Mouse (Mus musculus): ENCODE results near the gene Zdhhc8. TPM values are rescaled to one million over a fixed set of nuclear protein-coding genes. Genes with fewer than 3 reads are reported as not detected.

The Zdhhc8 gene
- total RNA-seq, 2 experiments from 2014 or later = 0.56 to 3.1 TPM

DNA sequence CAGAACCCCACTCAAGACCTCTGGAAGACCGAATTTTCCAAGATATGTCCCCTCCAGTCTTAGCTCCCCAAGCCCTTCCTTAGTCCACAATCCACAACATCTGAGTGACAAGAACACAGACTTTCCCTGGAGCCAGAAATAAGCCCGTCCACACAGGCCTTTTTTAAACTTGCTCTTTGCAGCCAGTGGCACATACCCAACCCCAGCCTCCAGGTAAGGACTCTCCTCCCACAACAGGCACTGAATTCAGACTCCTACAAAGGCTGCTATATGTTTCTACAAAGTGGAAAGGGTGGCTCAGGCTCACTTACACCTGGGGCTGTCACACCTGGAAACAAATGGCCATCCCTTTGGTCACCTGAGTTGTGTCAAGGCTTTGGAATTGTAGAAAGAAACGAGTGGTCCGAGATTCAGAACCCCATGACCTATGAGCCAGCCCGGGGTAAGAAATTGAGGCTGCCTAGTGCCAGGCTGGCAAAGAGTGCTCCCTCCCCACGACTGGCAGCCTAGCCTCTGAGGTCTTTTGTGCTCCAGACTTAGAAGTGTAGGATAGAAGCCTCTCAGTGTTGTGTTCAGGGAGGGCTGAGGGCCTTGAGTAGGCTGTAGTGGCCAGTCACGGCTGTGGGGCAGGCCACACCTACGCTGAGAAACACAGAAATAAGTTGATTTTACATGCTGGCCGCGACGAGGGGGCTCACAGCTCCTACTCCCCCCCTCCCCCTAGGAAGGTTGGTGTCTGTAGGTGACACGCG is 841 bp downstream of the Zdhhc8 start:
- ATAC-seq (replicated peaks; ENCODE audit: low FRiP score, low TSS enrichment, poor library complexity, severe bottlenecking) = no peak

DNA sequence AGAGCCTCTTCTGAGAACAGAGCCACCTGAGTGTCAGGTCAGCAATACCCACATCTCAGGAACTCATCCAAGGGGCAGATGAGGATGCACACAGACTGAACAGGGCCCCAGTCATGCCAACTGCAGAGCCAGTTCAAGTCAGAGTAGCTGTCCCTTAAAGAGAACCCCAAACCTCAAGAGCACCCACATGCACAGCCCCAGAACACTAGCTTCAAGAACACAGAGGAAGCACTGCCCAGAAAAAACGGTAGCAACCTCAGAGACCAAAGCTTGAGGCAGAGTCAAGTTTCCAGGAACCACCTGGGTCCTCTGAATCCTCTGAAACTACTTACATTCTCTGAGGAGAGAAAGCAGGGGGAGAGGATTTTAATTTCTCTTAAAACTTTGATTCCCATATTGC is 1.5 kb downstream of the Zdhhc8 start:
- no peak for ATAC-seq (replicated peaks; ENCODE audit: low FRiP score, low TSS enrichment, poor library complexity, severe bottlenecking)

DNA sequence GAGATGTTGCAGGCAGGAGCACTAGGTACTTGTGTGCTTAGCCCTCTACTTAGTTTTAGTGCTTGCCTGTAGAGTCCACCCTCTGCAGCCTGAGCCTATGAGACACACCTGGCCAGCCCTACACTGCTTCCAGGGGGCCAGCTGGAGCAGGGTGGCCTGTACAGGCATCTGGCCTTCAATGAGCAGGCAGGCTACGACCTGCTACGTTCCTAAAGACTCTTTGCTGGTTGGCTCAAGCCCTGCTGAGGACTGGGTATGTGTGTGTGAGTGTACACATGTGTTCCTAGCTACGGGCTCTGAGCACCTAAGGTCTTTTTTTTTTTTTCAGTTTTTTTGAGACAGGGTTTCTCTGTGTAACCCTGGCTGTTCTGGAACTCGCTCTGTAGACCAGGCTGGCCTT is 3.5 kb downstream of the Zdhhc8 start:
- ATAC-seq (replicated peaks; ENCODE audit: low FRiP score, low TSS enrichment, poor library complexity, severe bottlenecking) = no peak

DNA sequence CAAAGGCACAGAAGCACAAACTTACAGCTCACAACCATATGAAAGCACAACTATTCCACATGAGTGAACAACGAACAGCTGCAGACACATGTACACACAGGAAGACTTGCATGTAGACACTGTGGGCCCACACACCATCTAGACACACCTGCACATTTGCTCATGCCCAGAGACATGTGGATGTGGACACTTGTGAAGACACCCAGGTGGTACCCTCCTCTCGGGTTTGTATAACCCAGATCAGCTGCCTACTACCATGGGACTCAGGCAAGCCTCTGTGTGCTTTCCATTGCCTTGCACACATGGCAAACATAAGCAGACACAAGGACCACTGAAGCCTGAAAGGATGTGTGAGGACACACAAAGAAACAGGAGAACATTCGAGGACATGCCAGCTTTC is 3.9 kb downstream of the Zdhhc8 start:
- no peak for ATAC-seq (replicated peaks; ENCODE audit: low FRiP score, low TSS enrichment, poor library complexity, severe bottlenecking)

DNA sequence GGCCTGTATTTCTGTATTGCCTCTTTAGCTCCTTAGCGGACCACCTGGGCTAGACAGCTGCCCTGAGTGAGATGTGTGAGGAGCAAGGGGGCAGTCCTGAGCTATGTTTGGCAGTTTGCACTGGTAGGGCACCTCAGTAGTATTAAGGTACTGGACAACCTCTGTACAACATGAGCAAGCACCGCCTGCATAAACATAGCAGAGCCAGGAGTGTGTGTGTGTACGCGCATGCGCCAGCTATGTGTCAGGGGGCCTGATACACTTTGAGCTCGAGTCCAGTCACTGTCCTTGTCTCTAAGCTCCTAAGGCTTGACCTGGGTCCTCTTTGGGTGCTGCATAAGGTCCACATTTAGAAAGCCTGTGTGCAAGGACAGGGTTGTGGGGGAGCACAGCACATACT is 4.3 kb downstream of the Zdhhc8 start:
- no peak for ATAC-seq (replicated peaks; ENCODE audit: low FRiP score, low TSS enrichment, poor library complexity, severe bottlenecking)

DNA sequence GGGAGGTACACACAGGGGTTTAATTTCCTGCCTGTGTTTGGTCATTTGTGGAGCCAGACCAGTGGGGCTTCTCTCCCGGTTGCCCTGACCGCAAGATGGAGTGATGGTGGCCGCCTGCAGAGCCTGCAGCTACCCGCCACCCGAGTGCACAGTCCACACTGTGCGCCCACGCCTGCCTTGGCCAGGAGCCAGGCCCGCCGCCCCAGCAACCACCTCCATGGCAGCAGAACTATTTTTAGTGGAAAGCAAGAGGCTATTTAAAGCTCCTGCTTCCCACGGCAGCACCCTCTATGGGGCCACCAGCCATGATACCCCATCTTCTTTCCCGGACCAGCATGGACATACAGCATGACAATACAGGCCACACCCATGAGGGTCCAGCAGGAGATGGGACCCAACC is 5.3 kb downstream of the Zdhhc8 start:
- ATAC-seq (replicated peaks; ENCODE audit: low FRiP score, low TSS enrichment, poor library complexity, severe bottlenecking) = no peak

DNA sequence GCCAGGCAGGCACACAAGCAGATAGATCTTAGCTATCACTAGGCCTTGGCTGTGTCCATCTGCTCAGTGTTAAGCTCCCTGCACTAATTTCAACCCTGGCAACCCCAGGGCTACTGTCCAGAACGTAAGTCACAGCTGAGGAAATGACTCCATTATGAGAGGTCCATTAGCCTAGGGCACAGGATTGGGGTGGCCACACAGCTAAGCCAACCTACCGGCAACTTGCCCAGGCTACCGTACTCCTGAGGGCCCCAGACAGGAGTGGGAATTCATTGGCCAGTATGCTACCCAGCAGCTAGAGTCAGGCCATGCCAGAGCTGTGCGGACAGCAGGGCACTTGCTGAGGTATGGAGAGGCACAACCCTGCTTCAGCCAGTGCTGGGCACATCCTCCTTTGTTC is 6.1 kb downstream of the Zdhhc8 start:
- ATAC-seq (replicated peaks; ENCODE audit: low FRiP score, low TSS enrichment, poor library complexity, severe bottlenecking) = no peak

DNA sequence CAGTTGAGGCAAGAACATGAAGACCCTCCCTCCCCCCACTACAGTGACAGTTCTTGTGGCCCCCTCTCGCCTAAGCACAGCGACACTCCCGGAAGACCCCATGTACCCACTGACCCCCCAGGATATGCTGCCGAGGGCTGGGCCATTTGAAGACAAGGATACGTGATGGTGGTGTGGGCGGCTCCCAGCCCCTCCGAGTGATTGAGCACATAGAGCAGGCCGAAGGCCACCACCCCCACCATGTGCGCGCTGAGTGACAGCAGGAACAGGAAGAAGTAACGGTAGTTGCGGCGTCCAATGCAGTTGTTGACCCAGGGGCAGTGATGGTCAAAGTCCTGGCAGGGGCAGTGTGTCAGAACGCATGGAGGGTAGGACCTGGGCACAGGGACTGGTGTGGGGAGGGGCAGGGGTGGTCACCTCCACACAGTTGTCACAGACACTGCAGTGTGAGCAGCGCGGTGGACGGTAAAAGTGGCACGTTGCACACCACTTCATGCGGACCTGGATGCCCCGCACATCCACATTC is 7.0 kb downstream of the Zdhhc8 start:
- ATAC-seq (replicated peaks; ENCODE audit: low FRiP score, low TSS enrichment, poor library complexity, severe bottlenecking) = no peak

DNA sequence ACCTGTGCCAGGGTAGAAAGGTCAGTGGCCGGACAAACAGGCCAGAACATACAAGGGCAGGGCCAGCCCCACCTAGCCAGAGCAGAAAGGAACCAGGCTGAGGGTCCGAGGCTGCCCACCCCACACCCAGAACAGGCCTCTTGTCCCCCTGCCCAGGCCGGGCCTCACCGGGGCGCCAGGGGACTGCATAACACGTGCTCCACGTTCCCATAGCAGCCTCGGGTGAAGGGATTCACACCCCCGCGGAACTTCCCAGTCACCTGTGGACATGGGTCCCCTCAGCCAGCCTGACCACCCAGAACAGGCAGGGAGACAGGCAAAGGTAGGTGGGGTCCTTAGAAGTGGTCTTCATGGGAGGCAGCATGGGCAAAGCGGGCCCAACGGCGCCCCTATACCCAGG is 7.7 kb downstream of the Zdhhc8 start:
- no peak for ATAC-seq (replicated peaks; ENCODE audit: low FRiP score, low TSS enrichment, poor library complexity, severe bottlenecking)

DNA sequence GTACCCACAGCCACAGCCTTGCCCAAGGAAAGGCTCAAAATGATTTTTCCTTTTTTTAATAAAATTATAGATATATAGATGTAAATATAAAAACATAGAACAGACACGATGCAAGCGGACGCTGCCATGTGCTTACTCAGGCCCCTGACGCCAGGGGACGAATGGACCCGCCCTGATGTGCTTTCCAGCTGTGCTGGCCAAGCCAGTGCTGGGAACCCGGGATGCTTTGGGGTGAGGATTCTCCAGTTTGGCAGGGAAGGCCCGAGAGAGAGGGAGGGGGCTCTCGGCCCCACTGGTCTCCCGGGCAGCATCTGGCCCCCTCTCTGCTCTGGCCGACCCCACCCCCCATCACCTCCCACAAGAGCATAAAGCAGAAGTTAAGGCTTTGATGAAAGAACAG is 12.7 kb downstream of the Zdhhc8 start:
- ATAC-seq (replicated peaks; ENCODE audit: low FRiP score, low TSS enrichment, poor library complexity, severe bottlenecking) = no peak

DNA sequence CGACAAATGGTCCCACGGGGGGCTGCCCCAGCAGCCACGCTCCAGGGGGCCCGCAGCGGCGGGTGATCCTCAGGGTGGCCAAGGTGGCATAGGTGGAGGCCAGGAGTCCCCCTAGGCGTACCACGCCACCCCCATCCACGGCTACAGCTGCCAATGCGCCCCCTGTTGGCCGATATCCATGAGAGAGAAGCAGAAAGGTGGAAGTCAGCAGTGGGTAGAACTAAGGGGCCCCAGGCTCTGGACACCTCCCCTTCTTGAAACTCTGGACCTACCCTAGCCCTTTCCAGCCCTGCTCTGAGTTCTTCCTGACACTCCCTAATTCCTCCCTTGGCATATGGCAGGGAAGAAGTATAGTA is 13.4 kb downstream of the Zdhhc8 start:
- 0 out of 2 replicates have a peak, but pooled peaks have one; percentile 9 for ATAC-seq (replicated peaks; ENCODE audit: low FRiP score, low TSS enrichment, poor library complexity, severe bottlenecking)

DNA sequence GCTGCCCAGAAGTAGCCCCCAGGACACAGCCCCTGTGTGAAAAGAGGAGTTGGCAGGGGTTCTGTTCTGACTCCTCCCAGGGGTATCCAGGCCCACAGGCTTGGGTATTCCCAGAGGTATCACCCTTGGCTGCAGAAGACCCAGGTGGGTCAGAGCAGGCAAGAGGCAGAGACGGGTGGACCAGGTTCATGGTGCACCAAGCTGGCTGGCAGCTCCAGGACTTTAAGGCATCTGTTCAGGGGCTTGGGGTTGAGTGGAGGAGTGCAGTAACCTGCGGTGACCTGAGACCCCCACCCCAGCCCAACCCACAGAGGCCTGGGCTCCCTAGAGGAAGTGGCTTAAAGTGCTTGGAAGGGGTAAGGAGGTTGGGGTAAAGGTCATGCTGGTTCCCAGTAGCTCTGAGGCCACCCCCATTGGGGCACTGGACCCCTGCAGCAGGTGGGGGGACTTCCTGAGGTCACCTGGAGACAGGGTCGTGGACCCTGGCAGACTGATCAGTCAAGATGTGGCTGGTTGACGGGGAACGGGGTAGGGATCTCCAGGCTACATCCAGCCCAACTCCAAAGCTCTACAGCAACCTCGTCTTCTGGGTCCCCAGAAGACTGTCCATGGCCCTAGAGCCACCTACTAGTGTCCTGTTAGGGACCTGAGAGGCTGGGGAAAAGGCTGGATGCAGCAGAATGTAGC is 13.9 kb downstream of the Zdhhc8 start:
- ATAC-seq (replicated peaks; ENCODE audit: low FRiP score, low TSS enrichment, poor library complexity, severe bottlenecking) = no peak

DNA sequence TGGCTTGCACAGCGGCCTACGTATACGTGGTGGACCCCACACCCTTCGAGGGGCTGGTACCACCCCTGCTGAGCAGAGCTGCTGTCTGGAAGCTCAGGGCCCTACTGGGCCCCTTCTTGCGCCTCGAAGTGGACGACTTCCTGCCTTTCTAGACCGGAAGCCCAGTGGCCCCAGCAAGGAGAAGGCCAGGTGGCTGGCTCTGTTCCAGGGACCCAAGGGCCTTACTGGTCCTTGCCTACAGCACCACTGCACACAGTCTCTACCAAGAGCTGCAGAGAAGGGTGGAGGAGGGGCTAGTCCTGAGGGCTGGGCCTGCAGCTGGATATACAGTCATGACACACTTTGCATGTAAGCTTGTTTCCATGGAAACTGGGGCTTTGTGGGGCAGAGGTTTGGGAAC is 14.9 kb downstream of the Zdhhc8 start:
- no peak for ATAC-seq (replicated peaks; ENCODE audit: low FRiP score, low TSS enrichment, poor library complexity, severe bottlenecking)

DNA sequence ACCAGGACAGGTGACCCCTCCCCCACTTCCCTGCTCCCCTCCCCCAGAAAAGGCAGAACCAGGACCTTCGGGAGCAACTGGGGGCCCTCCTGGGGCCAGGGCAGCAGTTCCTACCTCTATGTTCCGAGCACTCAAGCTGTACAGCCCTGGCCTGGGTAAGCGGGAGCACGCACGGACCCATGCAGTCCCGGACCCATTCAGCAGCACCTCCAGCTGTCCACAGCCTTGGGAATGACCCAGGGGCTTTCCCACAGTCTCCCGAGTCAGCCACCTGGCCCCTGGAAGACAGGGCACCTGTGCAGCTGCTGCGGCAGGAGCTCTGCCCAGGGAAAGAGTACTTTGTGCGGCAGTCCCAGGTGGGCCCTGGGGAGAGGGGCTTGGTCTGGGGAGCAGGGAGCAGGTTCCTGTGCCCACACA is 16.3 kb downstream of the Zdhhc8 start:
- ATAC-seq (replicated peaks; ENCODE audit: low FRiP score, low TSS enrichment, poor library complexity, severe bottlenecking) = no peak

DNA sequence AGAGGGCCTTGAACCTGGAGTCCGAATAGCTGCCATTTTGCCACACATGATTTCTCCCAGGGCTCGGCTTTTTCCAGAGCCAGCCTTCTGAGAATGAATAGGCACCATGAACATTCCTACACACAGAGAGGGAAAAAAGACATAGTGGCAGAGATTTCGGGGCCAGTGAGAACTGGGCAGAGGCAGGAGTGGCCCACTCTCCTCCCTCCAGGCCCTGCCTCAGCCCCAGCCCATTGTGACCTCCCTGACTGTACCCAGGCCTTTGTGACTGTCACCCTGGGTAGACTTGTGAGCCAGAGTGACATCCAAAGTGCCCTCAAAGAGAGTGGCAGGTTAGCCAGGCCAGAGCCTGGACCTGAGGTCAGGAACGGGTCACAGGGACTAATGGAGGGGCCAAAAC is 17.4 kb downstream of the Zdhhc8 start, which contains the start of gene Ccdc188:
Ccdc188 (plus strand) TSS at position 301 of the 400 bp plus-strand sequence.
- no peak for ATAC-seq (replicated peaks; ENCODE audit: low FRiP score, low TSS enrichment, poor library complexity, severe bottlenecking)

DNA sequence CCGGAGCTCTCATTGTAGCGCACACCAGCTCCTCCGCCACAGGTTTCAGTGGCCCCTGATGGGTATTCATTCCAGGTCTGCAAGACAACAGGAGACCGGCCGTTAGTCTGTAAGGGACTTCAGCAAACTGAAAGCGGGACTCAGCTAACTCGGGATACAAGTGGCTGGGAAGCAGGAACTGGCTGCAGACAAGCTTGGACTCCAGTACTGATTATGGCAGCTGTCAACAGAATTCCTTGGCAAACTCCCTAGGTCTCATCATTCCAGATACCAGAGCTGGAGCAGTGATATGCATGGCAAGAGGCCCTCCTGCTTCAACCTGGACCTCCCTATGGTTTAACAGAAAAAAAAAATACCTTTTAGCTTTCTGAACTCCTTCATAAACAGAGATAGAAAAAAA is 20.1 kb downstream of the Zdhhc8 start:
- no peak for ATAC-seq (replicated peaks; ENCODE audit: low FRiP score, low TSS enrichment, poor library complexity, severe bottlenecking)

DNA sequence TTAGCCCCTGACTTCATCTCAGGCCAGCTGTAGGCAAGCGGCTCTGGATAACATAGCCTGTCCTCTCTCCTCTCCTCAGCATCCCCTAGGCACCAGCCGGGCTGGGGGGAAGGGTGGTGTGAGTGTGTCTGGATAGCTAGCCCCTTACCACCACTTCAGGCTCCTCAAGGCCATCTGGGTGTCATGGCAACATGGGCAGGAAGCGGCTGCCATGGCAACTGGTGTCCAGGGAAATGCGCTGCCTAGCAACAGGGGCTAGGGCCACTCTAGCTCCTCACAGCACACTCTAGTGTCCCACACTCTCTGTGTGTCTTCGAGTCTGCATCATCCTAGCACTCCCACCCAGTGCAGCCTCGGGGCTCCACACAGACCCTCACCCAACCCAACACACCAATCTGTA is 21.2 kb downstream of the Zdhhc8 start:
- ATAC-seq (replicated peaks; ENCODE audit: low FRiP score, low TSS enrichment, poor library complexity, severe bottlenecking) = no peak

DNA sequence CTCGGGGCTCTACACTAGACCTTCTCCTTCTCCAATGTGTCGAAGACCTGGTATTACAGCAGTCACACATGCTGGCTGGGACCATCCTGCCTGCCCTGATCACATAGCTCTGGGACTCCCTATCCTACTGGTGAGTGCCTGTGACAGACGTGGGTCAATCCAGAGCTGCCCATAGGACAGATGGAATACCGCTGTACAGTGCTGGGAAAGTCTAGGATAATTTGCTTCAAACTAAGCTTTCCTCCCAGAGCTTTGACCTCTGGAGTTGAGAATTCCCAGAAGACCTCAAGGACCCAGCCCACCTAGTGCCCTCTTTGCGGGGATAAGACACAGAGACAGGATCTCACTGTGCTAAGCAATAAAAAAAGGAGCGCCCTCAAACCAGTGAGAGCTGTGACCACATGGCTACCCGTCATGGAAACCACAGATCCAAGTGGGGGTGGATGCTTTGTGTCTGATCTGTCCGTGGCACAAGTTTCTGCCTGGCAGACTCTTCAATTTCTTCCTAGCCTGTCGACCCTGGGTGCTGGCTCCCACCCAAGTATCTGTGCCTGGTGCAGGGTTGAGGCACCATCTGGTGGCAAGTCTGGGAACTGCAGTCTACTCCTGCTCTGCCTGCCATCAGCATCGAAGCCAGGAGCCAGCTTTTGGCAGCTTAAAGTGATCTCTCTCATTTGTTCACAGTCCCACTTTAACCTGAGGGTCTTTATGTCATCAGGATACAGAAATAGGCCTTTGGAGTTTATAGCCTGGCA is 23.3 kb downstream of the Zdhhc8 start:
- ATAC-seq (replicated peaks; ENCODE audit: low FRiP score, low TSS enrichment, poor library complexity, severe bottlenecking) = peak; percentile 53; the same call in 1 of the 2 replicates

DNA sequence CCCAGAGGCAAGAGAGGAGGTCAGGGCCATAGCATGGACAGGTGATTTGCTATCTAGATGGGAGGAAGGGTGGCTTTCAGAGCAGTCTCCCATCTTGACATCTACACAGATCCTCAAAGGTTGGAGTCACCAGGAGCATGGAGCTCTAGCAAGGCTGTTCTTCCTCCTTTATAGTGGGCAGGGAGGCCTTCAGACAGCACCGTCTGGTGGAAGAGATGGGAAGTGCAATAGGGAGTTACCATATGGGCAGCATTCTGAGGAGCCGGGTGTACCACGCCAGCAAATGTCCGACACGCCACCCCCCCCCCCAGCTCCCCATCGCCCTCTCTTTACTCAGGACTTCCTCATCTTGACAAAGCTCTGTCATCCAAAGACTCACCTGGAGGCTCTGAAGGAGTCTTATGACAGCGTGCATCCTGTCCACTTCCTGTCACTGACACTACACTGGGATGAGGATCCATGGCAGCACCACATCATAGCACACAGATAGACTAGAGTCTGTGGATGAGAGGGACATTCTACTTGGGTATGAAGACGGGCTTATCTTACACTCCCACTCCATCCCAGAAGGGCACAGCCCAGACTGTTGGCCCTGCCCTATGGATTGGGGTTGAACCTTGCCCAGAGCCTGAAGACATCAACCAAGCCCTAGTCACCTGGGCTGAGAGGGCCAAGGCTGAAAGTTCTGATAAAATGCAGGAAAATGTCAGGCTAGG is 24.1 kb downstream of the Zdhhc8 start:
- peak; percentile 42 for ATAC-seq (replicated peaks; ENCODE audit: low FRiP score, low TSS enrichment, poor library complexity, severe bottlenecking)

All from megakaryocyte-erythroid progenitor cell, adult 5-6 weeks (primary cell).